Mouse (Mus musculus) testis, postnatal 10 days (tissue): ENCODE measurements around the gene Twist1.

Experiments
- DNase-seq: peaks from one replicate; pipeline ENCODE4 v3.0.0; 2021; ENCODE audit warnings: low spot score

Gene Twist1

DNA sequence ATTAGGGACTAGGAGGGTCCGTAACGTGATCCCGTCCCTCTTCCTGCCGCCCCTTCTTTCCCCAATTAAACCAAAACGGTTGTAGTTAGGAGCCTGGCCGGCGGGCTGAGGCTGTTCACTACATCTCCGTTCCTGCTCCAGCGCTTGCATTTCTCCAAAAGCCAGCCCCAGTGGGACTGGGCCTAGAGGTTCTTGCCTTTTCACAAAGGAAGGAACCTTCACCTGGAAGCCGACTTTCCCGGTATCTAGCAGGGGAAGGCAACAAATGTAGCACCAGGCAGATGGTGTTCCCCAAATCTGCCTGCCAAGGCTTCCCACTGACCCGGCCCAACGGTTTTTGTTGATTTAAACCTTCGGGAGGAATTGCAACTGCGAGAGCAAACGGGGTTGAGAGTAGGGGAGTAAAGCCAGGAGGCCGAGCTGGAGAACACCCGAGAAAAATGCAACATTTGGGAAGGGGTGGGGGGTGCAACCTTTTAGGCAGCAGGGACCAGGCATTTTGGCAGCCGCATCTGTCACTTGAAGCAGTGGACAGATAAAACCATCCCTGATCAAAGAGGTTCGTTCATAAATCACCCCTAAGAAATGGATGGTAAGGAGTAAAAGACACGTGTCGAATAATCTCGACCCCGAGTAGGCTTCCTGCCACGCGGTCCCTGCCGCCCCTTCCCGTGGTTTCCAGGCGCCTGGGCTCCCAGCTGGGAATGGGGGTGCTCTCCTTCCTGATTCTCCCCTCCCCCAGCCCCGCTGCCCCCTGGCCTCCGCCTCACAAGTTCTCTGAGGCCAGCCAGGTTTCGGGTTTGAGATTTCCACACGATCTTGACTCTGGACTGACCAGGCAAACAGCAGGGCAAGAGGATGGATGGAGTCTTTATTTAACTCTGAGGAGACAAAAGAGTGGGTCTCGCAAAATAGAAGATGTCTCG is 9.3 kb downstream of the Twist1 start:
- DNase-seq: peak; percentile 49

DNA sequence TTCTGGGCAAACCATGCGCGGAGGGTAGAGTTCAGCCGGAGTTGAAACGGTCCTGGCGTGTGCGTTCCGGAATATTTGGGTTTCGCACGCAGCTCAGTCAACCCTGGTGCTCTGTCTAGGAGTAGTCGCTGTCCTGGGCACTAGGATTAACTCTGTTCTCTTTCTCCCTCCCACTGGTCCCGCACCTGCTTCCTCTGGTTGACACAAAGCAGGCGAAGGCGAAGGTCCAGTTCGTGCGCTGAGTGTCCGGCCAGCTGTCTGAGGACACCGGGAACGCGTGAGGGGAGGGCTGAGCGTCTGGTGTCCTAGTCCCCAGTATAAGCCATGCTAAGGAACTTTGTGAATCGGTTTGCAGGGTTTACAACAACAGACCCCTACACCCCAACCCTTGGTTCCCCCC is 10.0 kb downstream of the Twist1 start:
- DNase-seq: no peak

DNA sequence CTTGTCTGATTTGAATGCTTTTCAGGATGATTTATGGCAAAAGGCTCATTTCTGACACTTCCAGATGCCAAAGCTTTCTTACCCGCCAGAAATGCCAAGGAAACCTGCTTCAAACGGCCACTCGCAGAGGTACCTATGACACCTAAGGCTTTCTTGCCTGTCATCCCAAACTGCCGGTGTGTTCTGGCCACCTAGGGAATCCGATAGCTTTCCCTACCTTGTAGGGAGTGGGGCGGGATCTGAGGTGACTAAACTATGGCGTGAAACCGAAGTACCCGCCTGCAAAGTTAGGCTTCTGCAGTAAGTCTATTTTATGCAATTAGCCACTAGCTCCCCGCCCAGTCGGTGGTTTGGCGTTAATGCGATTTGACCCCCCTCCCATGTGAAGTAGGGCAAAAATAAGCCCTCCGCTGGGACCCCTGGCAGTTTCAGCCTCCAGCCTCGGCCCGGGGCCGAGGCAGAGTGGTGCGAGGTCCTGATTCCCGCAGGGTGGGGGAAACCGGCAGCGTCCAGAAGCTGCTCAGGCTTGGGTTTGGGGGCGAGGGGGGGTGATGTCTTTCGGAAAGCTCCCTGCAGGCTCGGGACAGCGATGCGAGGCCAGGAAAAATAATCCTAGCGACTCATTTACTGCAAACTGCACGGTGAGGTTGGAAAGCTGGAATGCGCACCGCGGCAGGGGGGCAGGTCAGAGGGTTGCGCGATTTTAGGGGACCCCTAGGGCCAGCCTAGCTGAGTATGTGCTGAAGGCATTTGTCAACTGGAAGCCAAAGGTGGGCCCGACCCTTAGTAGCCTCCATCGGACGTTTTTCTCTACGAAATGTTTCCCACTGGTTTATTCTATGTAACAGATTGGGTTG is 10.8 kb downstream of the Twist1 start:
- no peak for DNase-seq

DNA sequence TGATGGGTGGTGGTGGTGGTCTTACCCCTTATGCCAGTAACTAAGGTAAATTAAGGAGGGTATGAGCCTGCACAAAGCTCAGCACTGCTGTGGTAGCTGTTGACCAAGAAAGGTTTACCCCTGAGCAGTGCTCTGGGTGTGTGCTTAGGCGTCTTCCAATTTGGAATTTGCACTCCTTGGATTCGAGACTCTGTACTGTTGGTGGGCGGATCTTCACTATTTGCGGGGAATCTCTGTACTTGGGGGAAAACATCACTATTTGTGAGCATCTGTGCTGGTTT is 11.4 kb downstream of the Twist1 start:
- no peak for DNase-seq

DNA sequence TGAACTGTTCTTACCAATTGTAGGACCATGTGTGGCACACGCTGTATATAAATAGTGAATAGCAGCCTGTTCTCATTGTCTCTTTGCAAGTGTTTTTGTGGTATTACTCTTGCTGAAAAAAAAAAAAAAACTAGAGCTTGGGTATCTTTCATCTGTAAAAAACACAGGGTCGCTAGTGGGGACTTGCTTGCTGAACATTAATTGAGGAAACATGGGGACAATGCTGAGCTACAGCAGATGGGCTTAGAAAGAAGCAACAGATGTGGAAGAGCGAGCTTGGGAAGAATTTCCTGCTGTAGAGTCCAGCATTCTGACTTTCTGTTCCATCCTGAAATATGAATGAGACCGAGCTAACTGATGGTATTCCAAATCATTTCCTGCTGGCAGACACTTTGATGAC is 22.7 kb downstream of the Twist1 start:
- DNase-seq: no peak

DNA sequence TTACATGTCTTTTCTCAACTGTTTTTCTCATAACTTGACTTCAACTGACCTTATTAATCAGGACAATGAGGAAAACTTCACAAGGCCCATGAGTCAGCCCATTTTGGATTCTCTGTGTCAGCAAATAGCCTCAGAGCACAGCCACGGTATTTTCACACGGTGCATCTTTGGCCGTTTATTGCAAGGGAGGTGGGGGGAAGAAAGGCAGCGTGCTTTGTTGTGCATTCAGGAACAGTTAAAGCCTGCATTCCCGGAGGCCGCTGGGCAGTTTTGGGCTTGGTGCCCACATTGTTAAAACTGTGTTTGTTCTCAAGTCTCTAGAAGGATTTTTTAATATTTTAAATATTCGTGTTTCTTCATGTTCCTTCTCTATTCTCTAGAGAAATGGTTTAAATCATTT is 24.0 kb downstream of the Twist1 start:
- peak; percentile 61 for DNase-seq

DNA sequence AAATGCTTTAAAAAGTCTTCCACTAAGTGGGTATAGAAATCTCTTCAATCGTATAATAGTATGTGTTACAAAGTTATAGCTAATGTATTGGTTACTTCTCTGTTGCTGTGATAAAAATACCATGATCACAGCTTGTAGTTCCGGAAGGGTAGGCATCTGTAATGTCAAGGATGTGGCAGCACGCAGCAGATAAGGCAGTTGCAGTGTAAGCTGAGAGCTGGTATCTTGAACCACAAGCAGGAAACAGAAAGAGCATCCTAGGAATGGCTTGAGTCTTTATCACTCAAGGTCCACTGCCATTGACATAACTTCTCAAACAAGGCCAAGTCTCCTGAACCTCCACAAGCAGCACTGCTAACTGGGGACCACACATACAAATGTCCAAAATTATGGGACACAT is 35.7 kb downstream of the Twist1 start:
- no peak for DNase-seq
